Mouse (Mus musculus) gastrocnemius, adult 2 months (tissue): ENCODE data around the gene Epn3. TPM values are rescaled to one million over a fixed set of nuclear protein-coding genes. Genes with fewer than 3 reads are reported as not detected.

Experiments
- DNase-seq: peaks from one replicate; pipeline ENCODE4 v3.0.0; 2022
- H3K27ac ChIP-seq: fragments of 200-600 bp; 2 replicates; pipeline ENCODE4 v1.8.1; 2022; ENCODE audit warnings: mild to moderate bottlenecking
- H3K4me3 ChIP-seq: fragments of 200-600 bp; 2 replicates; pipeline ENCODE4 v1.8.1; 2022; ENCODE audit warnings: mild to moderate bottlenecking, moderate library complexity
- CTCF ChIP-seq: fragments of 200-600 bp; IDR thresholded peaks from 2 replicates; pipeline ENCODE4 v1.8.1; 2022; ENCODE audit warnings: antibody characterized with exemption, mild to moderate bottlenecking, moderate library complexity
- intact Hi-C: fragments of 180-260 bp; cut with DNase I; formaldehyde crosslinking; loops from one replicate; pipeline ENCODE4 v1.15.1; 2025
- total RNA-seq, 2 experiments: library from RNA; stranded (reverse); gene quantifications; 2 replicates each; pipeline ENCODE4 v1.2.3; 2021

Epn3 gene
- total RNA-seq, 2 experiments from 2014 or later = 0.05 TPM; not detected in 1

DNA sequence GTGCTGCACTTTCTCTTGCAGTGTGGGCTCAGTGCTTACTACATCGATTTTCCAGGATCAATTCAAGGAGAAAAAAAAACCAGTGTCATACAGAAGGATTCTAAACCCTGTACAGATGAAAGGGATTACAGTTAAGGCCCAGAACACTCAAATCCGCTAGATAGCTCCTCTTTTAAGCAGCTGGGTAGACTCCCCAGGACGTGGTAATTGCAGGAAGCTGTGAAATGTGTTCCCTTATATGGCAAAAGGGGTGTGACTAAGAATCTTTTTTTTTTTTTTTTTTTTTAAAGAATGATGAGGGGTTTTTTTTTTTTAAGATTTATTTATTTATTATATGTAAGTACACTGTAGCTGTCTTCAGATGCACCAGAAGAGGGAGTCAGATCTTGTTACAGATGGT is 29.1 kb upstream of the Epn3 start:
- Histone ChIP-seq H3K27ac (no peak overlapping the region), H3K4me3 (no peak overlapping the region)
- TF ChIP-seq CTCF = no peak
- no peak for DNase-seq
- intact Hi-C loops = no loop called here

DNA sequence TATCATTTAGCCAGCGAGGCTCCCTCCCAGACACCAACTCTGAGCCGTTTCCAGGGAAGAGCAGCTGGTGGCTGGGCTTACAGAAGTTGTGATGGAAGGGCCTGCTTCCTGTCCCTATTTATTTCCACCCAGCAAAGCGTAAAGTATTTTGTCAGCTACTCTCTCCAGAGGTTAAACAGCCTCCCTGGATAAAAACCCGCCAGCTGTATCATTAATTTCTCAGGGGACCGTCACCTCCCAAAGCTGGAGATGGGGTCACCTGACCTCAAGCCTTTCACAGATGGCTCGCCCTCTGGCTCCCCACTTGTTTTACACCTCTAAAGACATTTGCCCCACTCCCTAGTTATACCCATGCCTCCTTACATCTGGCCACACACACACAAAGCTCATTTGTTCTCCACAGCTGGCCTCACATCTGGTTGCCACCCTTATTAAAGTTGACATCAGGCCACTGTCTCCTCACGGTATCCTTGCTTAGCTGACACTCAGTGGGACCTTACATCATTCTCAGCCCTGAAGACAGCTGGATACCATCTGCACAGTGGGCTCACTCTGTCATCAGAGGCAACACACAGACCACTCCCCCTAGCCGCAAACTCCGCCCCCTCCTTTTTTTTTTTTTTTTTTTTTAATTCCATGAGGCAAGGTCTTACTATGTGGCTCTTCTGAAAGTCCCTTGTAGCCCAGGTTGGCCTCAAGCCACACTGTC is 26.6 kb upstream of the Epn3 start:
- intact Hi-C loops = no loop called here
- TF ChIP-seq CTCF = no peak
- no peak overlapping the region for H3K27ac ChIP-seq

DNA sequence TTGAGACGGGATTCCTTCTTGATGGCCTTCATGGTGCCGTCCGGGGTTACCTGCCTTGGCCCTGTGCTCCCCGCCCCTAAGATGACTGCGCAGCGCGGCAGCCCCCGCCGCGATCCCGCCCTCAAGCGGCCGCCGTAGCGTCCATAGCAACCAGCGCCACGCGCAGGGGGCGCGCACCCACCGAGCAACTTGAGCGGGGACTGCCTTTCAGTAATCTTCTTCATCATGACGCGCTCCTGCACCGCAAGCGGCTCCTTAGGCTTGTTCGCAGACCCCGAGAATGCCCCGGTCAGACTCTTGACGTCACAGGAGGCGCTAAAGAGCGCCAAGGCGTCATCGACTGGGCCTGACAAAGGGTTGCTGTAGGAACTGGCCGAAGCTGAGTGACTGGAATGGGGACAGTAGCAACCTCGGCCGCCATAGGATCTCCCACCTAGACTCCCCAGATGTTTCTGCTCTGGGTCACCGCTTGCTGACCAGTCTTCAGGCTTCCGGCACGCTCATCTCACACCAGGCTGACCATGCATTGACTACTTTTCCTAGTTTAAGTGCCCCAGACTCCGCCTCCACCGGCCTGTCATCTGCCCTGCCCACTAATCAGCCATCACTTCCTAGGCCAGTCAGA is 21.6 kb upstream of the Epn3 start, which contains the start of gene Mycbpap:
Mycbpap (minus strand) TSS at position 524 of the 625 bp plus-strand sequence.
- Histone ChIP-seq H3K4me3 (peak within 1 kb of the TSS; percentile 81), H3K27ac (no peak within 1 kb of the TSS)
- peak; percentile 42 for DNase-seq
- intact Hi-C loops = no loop called here
- TF ChIP-seq CTCF = peak; percentile 7; the same call in 1 of the 2 replicates

More for the DNA sequence above, 26.6 kb upstream of the Epn3 start:
- no peak overlapping the region for H3K4me3 ChIP-seq
- DNase-seq = no peak

DNA sequence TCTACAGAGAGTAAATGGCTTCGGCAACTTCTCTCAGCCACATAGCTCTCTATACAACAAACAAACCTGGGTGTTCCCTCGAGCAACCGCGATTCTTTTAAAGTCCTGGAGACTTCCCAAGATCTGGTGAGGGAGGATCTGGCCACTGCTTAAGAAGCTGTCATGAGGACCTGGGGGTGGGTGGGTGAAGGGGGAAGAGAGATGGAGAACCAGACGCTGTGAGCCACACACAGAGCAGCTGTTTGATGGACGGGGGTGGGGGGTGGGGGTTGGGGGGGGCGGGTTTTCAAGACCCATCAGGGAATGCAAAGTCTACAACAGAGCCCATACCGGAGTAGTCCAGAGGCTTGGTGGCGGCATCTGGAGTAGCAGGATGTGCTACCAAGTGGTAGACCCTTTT is 13.7 kb upstream of the Epn3 start:
- intact Hi-C loops = no loop called here
- Histone ChIP-seq H3K4me3 (no peak overlapping the region), H3K27ac (no peak overlapping the region)
- DNase-seq = no peak
- TF ChIP-seq CTCF = no peak

DNA sequence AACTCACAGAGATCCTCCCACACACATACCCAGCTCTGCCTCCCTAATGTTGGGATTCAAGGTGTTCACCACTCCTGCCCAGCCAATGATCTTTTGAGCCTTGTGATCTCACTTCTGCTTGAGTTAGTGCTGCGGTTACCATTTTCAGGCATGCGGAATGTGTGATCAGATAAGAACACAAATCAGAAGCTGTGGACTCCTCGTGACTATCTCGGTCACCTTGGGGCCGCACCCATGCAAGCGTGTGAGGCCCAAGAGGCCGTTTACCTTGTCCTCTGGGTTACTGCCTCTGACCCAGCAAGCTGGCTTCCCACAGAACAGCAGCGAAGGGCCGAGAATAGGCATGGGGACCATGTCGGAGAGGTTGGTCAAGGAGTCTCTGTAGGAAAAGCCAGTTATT is 9.2 kb upstream of the Epn3 start:
- intact Hi-C loops = no loop called here
- no peak for TF ChIP-seq CTCF
- H3K4me3 ChIP-seq = no peak overlapping the region
- H3K27ac ChIP-seq = no peak overlapping the region
- no peak for DNase-seq

DNA sequence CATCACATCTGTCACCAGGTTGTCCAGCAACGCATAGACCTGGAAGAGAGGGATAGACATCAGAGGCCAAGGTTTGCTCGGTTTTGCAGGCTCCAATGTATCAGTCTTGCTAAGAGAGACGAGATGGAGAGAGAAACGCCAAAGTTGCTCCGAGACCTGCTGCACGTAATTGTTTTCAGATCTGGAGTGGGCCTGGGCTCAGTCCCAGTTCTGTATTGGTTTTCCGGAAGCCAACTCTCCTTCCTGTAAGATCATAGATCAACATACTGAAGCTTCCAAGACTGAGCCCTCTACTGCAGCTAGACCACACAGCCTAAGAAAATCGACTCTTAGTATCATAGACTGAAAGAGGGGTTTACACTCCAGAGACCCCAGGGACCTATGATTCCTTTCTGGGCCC is 1.7 kb upstream of the Epn3 start:
- intact Hi-C loops = no loop called here
- DNase-seq = no peak
- H3K4me3 ChIP-seq = no peak overlapping the region
- no peak overlapping the region for H3K27ac ChIP-seq
- no peak for TF ChIP-seq CTCF

DNA sequence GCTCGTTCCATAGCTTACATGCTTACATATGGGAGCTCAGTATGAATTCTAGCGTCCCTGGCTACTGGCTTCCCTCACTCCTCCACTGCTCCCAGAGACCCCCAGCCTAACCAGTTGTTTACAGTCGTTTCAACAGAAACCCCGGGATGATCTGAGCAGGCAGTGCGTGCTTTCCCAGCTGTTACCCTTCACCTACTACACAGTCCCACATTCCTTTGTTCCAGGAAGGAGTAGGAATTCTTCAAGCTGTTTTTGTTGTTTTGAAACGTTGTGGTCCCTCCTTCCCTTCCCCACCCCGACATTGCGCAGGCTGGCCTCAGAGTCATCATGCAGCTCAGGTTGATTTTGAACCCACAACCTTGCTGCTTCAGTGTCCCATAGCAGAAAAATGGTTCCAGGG is 588 bp upstream of the Epn3 start:
- no peak for TF ChIP-seq CTCF
- intact Hi-C loops = no loop called here
- Histone ChIP-seq H3K27ac (no peak overlapping the region), H3K4me3 (no peak overlapping the region)
- no peak for DNase-seq

DNA sequence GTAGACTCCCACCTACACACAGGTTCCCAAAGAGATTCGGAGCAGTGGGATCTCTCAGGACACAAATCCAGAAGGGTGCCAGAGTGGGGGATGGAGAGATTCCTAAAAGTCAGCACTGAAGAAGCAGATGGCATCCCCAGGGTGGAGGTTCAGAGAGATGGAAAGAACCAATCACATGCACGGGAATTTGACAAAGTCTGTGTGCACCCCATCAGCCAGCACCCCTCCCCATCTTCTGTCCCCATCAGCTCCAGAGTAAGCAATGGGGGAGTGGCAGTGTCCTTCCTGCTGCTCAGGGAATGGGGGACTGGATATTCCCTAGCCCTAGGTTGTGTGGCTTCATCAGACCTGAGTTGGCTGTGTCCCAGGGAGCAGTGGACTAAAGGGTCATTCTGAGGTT is 739 bp downstream of the Epn3 start:
- TF ChIP-seq CTCF = no peak
- no peak overlapping the region for H3K4me3 ChIP-seq
- H3K27ac ChIP-seq = no peak overlapping the region
- DNase-seq = no peak
- intact Hi-C loops = no loop called here

DNA sequence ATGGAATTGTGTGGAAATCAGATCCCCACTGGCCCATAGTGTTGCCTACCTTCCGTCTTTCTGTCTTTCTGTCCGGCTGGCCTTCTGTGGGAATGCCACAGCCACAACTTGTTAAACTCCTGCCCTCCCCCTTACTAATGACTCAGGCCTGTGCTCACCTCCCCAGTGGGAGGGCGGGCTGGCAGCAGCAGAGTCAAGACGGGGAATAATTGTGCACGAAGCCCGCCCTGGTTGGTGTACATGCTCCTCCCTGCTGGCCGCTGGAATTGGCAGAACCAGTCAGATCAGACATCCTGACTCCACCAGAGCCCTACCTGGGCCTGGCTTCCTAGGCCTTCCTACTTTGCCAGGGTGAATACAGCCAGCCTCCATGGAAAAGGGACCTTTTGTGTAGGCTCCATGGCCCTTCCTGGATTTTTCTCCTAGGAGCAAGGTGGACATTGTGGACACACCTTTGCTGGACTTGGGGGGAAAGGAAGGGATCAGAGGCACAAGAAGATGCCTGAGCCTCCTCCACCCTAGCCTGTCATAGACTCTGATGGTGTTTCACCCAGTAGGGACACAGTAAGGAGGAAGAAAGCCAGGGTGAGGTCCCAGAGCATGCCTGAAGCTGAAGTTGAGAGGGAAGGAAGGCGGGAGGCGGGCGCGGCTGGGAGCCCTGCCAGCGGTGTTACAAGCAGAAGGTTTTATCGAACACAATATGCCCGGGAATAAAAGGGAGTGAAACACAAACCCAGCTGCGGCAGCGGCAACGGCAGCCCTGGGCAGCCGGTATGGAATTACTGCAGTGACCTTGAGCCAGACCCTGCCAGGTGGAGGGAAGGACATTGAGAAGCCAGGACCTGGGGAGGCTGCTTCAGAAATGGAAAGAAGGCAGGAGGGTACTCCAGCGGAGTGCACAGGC is 1.4 kb downstream of the Epn3 start:
- no peak for TF ChIP-seq CTCF
- DNase-seq = peak; percentile 56
- no peak overlapping the region for H3K27ac ChIP-seq
- intact Hi-C loops = no loop called here
- H3K4me3 ChIP-seq = peak overlapping the region; percentile 37

DNA sequence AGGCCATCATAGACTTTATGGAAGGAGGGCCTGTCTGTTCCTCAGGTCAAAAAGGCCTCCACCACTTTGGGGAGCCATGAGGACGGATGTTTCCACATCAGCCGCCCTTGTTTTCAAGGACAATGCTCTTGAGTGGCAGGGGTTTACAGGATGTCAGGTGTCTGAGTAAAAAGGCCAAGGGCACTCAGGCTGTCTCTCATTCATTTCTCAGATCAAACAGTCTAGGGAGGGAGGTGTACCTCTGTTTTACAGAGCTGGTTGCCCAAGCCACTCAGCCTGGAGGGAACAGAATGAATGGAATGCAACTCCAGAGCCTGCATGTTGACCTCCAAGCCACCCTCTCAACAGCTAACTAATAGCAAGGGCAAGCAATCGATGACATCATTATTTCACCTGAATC is 4.4 kb downstream of the Epn3 start:
- TF ChIP-seq CTCF = no peak
- Histone ChIP-seq H3K4me3 (no peak overlapping the region), H3K27ac (no peak overlapping the region)
- no peak for DNase-seq
- intact Hi-C loops = no loop called here

DNA sequence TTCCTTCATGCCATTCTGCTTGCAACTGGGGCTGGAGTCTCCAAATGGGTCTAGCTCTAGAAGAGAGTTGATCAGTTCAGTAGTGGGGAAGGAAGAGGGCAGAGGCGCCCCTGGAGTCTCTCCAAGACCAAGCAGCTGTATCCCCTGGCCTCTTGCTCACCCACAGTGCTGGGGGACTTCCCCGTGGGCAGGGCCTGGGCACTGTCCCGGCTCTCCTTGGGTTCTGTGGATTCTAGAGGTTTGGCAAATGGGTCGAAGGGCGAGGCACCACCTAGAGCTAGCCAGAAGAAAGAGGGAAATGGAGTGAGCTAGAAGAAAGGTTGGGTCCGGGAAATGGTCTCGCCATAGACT is 8.1 kb downstream of the Epn3 start:
- TF ChIP-seq CTCF = no peak
- Histone ChIP-seq H3K27ac (no peak overlapping the region), H3K4me3 (no peak overlapping the region; the same call in 1 of the 2 replicates)
- no peak for DNase-seq
- intact Hi-C loops = no loop called here

DNA sequence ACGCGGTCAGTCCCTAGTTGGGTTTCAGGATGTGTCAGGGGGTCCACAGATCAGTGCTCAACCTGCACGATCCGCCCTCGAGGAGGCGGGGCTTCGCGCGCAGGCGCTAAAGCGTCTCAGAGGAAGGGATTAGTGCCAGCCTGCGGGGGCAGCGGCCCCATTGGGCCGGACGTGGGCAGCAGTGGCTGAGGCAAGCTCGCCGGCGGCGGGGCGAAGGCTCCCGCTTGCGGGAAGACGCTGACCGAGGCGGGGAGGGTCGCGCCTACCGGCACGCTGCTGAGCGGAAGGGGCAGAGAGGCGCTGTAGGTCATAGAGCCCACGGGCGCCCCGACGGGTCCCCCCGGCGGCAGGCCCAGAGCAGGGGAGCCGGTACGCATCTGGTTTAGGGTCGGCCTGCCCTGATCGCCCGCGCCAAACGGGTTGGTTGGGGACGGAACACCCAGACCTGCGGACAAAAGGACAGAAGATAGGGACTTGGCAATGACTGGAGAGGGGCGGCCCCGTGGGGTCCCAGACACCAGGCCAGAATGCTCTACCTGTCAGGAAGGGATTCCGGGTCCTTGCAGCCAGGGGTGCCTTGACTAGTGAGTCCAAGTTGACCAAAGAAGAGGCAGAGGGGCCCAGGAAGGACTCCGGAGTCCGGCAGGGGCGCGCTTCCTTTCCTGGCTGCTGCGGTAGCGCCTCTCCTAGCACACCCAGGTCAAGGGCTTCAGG is 8.6 kb downstream of the Epn3 start:
- no peak for TF ChIP-seq CTCF
- Histone ChIP-seq H3K27ac (0 out of 2 replicates have a peak overlapping the region, but pooled peaks have one; percentile 20), H3K4me3 (peak overlapping the region; percentile 70)
- intact Hi-C loops = no loop called here
- peak; percentile 54 for DNase-seq

DNA sequence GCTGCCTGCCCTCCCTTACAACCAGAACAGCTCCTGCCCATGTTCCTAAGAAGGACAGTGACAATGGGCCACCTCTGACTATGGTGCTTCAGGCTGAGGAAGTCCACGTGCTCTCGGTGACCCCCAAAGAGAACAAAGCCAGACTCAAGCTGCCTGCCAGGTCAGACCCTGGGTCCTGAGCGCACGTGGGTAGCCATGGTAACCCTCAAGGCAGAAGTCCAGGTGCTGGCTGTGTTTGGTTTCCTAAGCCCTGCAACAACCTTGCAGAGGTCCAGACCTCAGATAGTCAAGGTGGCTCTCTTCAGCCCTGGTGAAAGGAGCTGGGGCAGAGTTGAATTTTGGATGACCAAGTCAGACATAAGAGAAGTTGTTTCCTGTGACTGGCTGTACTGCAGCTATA is 10.0 kb downstream of the Epn3 start:
- TF ChIP-seq CTCF = no peak
- Histone ChIP-seq H3K4me3 (no peak overlapping the region), H3K27ac (no peak overlapping the region)
- no peak for DNase-seq
- intact Hi-C loops = loop anchor here (5.0 kb wide), 5 partner anchors 67 to 362 kb away; no protein-coding TSS in a partner anchor
